Mouse (Mus musculus) embryonic facial prominence, embryonic 12.5 days (tissue): ENCODE measurements around the gene Cav1. TPM values are rescaled to one million over a fixed set of nuclear protein-coding genes. Genes with fewer than 3 reads are reported as not detected.

Experiments used
- ATAC-seq: fragments of 200-750 bp; cut with Nextera tagmentation; 2 replicates; pipeline ENCODE4 v1.8.0; 2017; ENCODE audit not compliant: insufficient number of reproducible peaks, insufficient read depth, low FRiP score, low TSS enrichment
- H3K27ac ChIP-seq: fragments of 300-500 bp; sonication (generic); 2 replicates; pipeline ENCODE4 v1.5.1; 2016; ENCODE audit warnings: mild to moderate bottlenecking
- H3K27me3 ChIP-seq: fragments of 300-500 bp; sonication (generic); 2 replicates; pipeline ENCODE4 v1.6.1; 2016; ENCODE audit warnings: mild to moderate bottlenecking, moderate library complexity
- H3K36me3 ChIP-seq: fragments of 300-500 bp; sonication (generic); 2 replicates; pipeline ENCODE4 v1.6.1; 2016; ENCODE audit warnings: mild to moderate bottlenecking
- H3K4me1 ChIP-seq: fragments of 300-500 bp; sonication (generic); 2 replicates; pipeline ENCODE4 v1.6.1; 2016
- H3K4me2 ChIP-seq: fragments of 300-500 bp; sonication (generic); replicated peaks from 2 replicates; pipeline ENCODE4 v1.6.1; 2016; ENCODE audit warnings: mild to moderate bottlenecking, moderate library complexity
- H3K4me3 ChIP-seq: fragments of 300-500 bp; sonication (generic); 2 replicates; pipeline ENCODE4 v1.5.1; 2016; ENCODE audit warnings: mild to moderate bottlenecking
- H3K9ac ChIP-seq: fragments of 300-500 bp; sonication (generic); 2 replicates; pipeline ENCODE4 v1.6.1; 2016; ENCODE audit warnings: mild to moderate bottlenecking, moderate library complexity
- H3K9me3 ChIP-seq: fragments of 300-500 bp; sonication (generic); 2 replicates; pipeline ENCODE4 v1.6.1; 2016; ENCODE audit warnings: mild to moderate bottlenecking, moderate library complexity
- WGBS: fragments of 180-500 bp; shearing (Covaris S2); methylation state at CpG from one replicate; pipeline ENCODE4 v1.1.7; 2016; 5-methylcytosine and 5-hydroxymethylcytosine counted together
- polyA plus RNA-seq: library from polyadenylated mRNA; unstranded; fragments of >200 nt; fragmentation: Nextera tagmentation; extraction: Ambion mirVana; gene quantifications from 2 replicates; pipeline ENCODE4 v1.2.1, GENCODE M21; 2016

Cav1 gene
- polyA plus RNA-seq, 1 experiment from 2014 or later = 28.6 TPM

- Histone ChIP-seq H3K36me3 (no peaks in the 10 kb centered on the region), H3K9me3 (no peaks in the 10 kb centered on the region), H3K27me3 (no peaks in the 10 kb centered on the region), H3K4me3 (no peak overlapping the region), H3K4me2 (no peak overlapping the region), H3K4me1 (no peaks in the 10 kb centered on the region), H3K9ac (no peak overlapping the region), H3K27ac (no peak overlapping the region)
- ATAC-seq = no peak
- 93% methylated on average over 3 of the region's 3 CpGs for WGBS
These were observed 74.0 kb downstream of the Cav1 start for GRCm38 (mm10) chr6:17380102-17380501.

- H3K4me3 ChIP-seq = no peak overlapping the region
- no peak overlapping the region for H3K27ac ChIP-seq
- H3K9ac ChIP-seq = no peak overlapping the region
- H3K27me3 ChIP-seq = no peaks in the 10 kb centered on the region
- no peaks in the 10 kb centered on the region for H3K36me3 ChIP-seq
- no peak overlapping the region for H3K4me2 ChIP-seq
- no peaks in the 10 kb centered on the region for H3K4me1 ChIP-seq
- ATAC-seq = no peak
- H3K9me3 ChIP-seq = no peaks in the 10 kb centered on the region
- 78% methylated on average over 6 of the region's 6 CpGs for WGBS
These were observed 75.6 kb downstream of the Cav1 start for GRCm38 (mm10) chr6:17381690-17382089.

GRCm38 (mm10) chr6:17385531-17385930 lies 79.4 kb downstream of the Cav1 start:
- Histone ChIP-seq H3K27me3 (no peaks in the 10 kb centered on the region), H3K36me3 (no peaks in the 10 kb centered on the region), H3K9ac (no peak overlapping the region), H3K4me2 (no peak overlapping the region), H3K4me3 (no peak overlapping the region), H3K27ac (no peak overlapping the region), H3K4me1 (no peaks in the 10 kb centered on the region), H3K9me3 (no peaks in the 10 kb centered on the region)
- 89% methylated on average over 5 of the region's 5 CpGs for WGBS
- no peak for ATAC-seq

- H3K4me1 ChIP-seq = no peaks in the 10 kb centered on the region
- H3K9ac ChIP-seq = no peak overlapping the region
- 85% methylated on average over 2 of the region's 2 CpGs for WGBS
- ATAC-seq = no peak
- no peak overlapping the region for H3K27ac ChIP-seq
- H3K36me3 ChIP-seq = no peaks in the 10 kb centered on the region
- no peaks in the 10 kb centered on the region for H3K27me3 ChIP-seq
- no peaks in the 10 kb centered on the region for H3K9me3 ChIP-seq
- no peak overlapping the region for H3K4me2 ChIP-seq
- no peak overlapping the region for H3K4me3 ChIP-seq
These were observed 82.0 kb downstream of the Cav1 start for GRCm38 (mm10) chr6:17387991-17388710.

Other genes starting within 250 kb of the Cav1 start
- 102 and 111 TPM in 2 replicates for gene Tes, start 241.2 kb upstream of the Cav1 start, polyA plus RNA-seq
- 9.3 TPM in 2 replicates for gene Cav2, start 25.1 kb upstream of the Cav1 start, polyA plus RNA-seq
- 4.0 and 4.9 TPM in 2 replicates for gene Met, start 157.5 kb downstream of the Cav1 start, polyA plus RNA-seq